Mouse (Mus musculus): ENCODE results near the gene Usp46. TPM values are rescaled to one million over a fixed set of nuclear protein-coding genes. Genes with fewer than 3 reads are reported as not detected.

The Usp46 gene
- polyA plus RNA-seq (2017; shearing (Covaris generic)), result 1 to 10 TPM; 5.6 to 8.7 TPM

DNA sequence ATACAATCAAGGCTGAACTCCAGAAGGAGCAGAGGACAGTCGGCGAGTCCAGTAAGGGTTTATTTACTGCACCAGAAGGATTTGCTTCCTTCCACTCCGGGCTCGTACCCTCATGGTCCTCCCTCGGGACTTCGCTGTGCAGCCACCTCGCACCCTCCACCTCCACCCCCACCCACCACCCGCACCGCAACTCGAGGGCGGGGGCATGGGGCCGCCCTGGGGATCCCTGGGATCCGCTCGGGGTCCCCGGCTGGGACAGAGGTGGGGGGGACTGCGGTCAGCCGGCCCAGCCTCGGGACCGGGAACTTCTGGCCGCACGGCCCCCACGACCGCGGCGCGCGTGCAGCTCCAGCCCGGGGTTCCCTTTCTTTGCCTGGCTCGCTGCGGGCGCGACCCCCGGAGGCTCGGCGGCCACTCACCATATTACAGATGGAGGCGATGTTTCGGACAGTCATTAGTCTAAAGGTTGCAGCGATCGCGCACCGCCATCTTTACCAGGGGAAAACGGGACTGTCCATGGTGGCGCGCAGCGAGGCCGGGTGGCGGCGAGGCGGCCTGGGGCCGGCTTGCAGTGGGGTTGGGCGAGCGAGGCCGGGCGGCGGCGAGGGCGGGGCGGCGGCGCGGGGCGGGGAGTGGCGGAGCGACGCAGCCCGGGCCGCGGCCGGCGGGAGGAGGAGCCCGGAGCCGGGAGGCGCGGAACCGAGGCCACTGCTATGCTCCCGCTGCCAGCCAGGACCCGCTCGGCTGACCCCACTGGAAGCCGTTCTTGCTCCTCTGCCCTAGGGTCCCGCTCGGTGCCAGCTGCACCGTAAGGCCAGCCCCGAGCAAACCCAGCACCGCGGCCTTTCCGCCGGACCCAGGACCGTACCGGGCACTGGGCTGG, at the start of gene Usp46:
Usp46 (minus strand) TSS at position 601 of the 883 bp plus-strand sequence.

Other genes with a start within 250 kb of the Usp46 start
- gene Rasl11b, start 126.9 kb upstream of the Usp46 start, polyA plus RNA-seq (2017; shearing (Covaris generic)), result 1 to 10 TPM; 5.1 to 6.3 TPM